Mouse (Mus musculus) cortical plate, adult 2 months (tissue): ENCODE measurements around the gene 1700012B07Rik. TPM values are rescaled to one million over a fixed set of nuclear protein-coding genes. Genes with fewer than 3 reads are reported as not detected.

ENCODE experiments used
- H3K27ac ChIP-seq: fragments of 200-500 bp; 2 replicates; pipeline ENCODE4 v1.5.1; 2012; ENCODE audit warnings: low read length, control low read depth, inconsistent platforms; ENCODE audit not compliant: insufficient read depth
- H3K4me1 ChIP-seq: fragments of 200-500 bp; 2 replicates; pipeline ENCODE4 v1.6.1; 2011; ENCODE audit warnings: low read length; ENCODE audit not compliant: control insufficient read depth, insufficient read depth
- H3K4me3 ChIP-seq: fragments of 200-500 bp; 2 replicates; pipeline ENCODE4 v1.5.1; 2011; ENCODE audit warnings: mild to moderate bottlenecking, low read length, control low read depth; ENCODE audit not compliant: insufficient read depth
- CTCF ChIP-seq: fragments of 200-500 bp; IDR thresholded peaks from 2 replicates; pipeline ENCODE4 v1.5.1; 2011; ENCODE audit warnings: mild to moderate bottlenecking, control low read depth, low read length; ENCODE audit not compliant: insufficient read depth; ENCODE audit errors: extremely low read depth
- POLR2A ChIP-seq: fragments of 200-500 bp; IDR thresholded peaks from 2 replicates; pipeline ENCODE4 v1.6.1; 2011; ENCODE audit warnings: mild to moderate bottlenecking, low read length, control low read depth; ENCODE audit not compliant: insufficient read depth; ENCODE audit errors: extremely low read depth
- polyA plus RNA-seq: library from polyadenylated mRNA; depleted of rRNA; stranded (reverse); fragments of >200 nt; gene quantifications from 2 replicates; pipeline ENCODE4 v1.2.3, GENCODE M21; 2012; rRNA removed

The 1700012B07Rik gene
- polyA plus RNA-seq, result not detected in 2 replicates

- no peak within 1 kb of the TSS for H3K27ac ChIP-seq
- TF ChIP-seq POLR2A, result no peak
- TF ChIP-seq CTCF, result no peak
- H3K4me3 ChIP-seq, result no peak within 1 kb of the TSS
- no peaks in the 10 kb centered on the region for H3K4me1 ChIP-seq
These were observed at the start of gene 1700012B07Rik for GRCm38 (mm10) chr11:109827946-109828345. Gene 1700012B07Rik, minus strand, starts transcription at chr11:109828046.

GRCm38 (mm10) chr11:109876767-109877166 lies 48.9 kb upstream of the 1700012B07Rik start:
- TF ChIP-seq POLR2A (no peak), CTCF (no peak)
- Histone ChIP-seq H3K4me3 (no peak overlapping the region), H3K4me1 (no peaks in the 10 kb centered on the region), H3K27ac (no peak overlapping the region)

DNA sequence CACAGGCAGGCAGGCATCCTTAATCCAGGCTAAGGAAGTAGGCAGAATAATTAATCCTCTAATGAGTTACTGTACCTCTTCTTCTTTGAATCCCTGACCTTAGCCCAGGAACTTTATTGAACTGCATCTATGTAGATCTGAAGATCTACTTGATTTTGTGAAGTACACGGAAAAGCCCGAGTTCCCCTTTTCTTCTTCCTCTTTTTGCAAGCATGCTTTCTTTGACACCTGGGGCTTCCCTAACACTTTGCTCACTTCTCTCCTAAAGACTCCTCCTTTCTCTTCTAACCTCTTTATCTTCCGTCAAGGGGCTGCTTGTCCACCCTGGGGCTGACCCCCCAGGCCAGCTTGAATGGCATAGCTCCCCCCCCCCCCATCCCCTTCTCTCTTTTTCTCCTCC lies 48.0 kb upstream of the 1700012B07Rik start:
- Histone ChIP-seq H3K4me1 (no peaks in the 10 kb centered on the region), H3K27ac (no peak overlapping the region), H3K4me3 (no peak overlapping the region)
- TF ChIP-seq CTCF, result no peak
- no peak for TF ChIP-seq POLR2A

- TF ChIP-seq CTCF (no peak), POLR2A (no peak)
- no peak overlapping the region for H3K4me3 ChIP-seq
- no peak overlapping the region for H3K27ac ChIP-seq
- H3K4me1 ChIP-seq, result no peaks in the 10 kb centered on the region
These were observed 47.6 kb upstream of the 1700012B07Rik start for GRCm38 (mm10) chr11:109875525-109875802.

DNA sequence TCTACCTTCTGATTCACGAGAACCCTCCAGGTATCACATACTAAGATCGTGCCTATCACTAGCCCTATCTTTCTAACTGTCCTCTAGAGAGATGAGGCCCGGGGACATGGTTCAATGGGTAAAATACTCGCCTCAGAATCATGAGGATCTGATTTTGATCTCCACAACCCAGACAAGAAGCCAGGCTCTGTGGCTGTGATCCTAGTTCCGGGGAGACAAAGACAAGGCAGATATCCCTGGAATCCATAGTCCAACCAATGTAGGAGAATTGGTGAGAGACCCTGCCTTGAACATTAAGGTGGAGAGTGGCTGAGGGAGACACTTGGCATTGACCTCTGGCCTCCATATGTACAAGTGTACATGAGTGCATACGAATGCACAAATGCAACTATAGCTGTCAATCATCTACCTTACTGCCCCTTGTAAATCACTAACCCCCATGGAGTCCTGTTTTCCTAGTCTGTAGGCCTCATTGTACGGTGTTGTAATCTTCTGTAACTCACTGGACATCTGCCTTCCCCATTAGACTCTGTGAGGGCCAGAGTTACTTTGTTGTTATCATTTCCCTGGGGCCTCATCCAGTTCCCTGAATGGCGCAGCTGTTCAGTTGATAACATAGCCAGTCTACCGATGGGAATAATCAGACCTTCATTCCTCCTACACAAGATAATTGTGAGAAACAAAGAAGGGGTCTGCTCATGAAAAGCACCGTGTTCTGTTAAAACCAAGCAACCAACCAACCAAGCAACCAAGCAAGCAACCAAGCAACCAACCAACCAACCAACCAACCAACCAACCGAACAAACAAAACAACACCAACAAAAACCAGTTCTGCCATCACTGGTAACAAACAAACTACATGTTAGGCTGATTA lies 47.0 kb upstream of the 1700012B07Rik start:
- no peaks in the 10 kb centered on the region for H3K4me1 ChIP-seq
- H3K4me3 ChIP-seq, result no peak overlapping the region
- no peak overlapping the region for H3K27ac ChIP-seq
- TF ChIP-seq CTCF, result no peak
- no peak for TF ChIP-seq POLR2A

DNA sequence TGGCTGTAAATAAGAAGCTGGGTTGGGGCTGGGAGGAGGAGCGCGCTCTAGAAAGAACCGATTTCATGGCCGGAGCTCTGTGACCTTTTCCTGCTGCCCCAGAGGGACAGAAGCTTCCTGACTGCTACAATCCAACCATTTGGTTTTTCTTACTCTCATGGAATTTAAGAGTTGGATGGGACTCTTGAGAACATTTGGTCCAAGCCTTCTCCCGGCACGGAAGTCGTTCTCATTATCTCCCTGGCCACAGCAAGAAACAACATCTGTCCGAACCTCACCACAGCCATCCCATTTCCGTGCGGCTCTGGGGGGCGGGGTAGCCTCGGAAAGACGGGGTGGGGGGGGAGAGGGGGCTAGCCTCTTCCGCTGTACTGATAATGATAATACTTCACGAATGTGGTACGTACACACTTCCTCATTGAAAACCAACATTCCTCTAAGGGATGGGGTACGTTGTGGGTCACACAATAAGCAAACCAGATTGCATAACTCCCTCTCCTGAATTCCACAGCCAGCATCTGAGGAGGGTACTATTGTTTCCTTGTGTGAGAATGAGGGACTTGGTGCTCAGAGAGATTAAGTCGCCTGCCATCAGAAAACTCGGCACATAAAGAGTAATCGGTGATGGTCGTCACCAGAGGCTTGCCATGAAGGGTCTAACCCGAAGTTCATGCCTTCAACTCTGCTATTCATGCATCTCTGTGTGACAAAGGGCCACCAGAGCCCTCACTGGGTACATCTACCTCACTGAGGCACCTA lies 46.2 kb upstream of the 1700012B07Rik start:
- Histone ChIP-seq H3K4me1 (no peaks in the 10 kb centered on the region), H3K27ac (no peak overlapping the region), H3K4me3 (no peak overlapping the region)
- TF ChIP-seq POLR2A (no peak), CTCF (no peak)

DNA sequence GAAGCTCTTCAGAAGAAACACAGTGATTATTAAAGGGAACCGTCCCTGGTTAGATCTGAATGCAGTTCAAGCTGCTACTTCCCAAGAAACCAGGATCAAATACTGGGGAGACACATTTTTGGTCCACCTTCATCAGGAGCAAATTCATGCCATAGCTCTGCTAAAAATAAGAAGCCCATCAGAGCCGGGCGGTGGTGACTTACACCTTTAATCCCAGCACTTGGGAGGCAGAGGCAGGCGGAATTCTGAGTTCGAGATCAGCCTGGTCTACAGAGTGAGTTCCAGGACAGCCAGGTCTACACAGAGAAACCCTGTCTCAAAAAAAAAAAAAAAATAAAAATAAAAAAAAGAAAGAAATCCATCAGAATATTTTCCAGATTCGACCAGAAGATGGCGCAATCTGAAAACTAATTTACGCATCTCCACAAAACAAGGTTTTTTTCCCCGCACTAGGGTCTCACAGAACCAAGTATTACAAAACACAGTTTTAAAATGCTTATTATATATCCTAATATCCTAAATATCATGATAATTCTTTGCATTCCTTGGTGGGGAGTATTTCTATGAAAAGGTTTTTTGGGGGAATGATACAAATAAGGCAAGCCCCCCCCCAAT lies 45.4 kb upstream of the 1700012B07Rik start:
- Histone ChIP-seq H3K4me1 (no peaks in the 10 kb centered on the region), H3K4me3 (no peak overlapping the region), H3K27ac (no peak overlapping the region)
- TF ChIP-seq POLR2A (no peak), CTCF (no peak)

DNA sequence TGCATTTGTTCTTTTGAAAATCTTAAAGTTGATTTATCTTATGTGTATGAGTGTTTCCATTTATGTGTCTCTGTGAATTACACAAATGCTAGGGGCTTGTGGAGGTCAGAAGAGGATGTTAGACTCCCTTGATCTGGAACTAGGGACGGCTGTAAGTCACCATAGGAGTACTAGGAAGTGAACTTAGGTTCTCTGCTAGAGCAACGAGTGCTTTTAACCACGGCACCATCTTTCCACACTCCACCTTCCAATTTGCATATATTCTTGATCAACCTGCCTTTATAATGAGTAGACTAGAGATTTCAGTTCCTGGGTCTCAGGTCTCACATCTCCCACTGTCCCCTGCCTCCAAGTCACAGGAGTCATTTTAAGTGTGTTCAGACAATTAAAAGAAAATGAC lies 44.8 kb upstream of the 1700012B07Rik start:
- H3K27ac ChIP-seq, result no peak overlapping the region
- TF ChIP-seq POLR2A, result no peak
- no peak for TF ChIP-seq CTCF
- H3K4me3 ChIP-seq, result no peak overlapping the region
- H3K4me1 ChIP-seq, result no peaks in the 10 kb centered on the region

- Histone ChIP-seq H3K27ac (no peak overlapping the region), H3K4me3 (no peak overlapping the region), H3K4me1 (no peaks in the 10 kb centered on the region)
- no peak for TF ChIP-seq CTCF
- TF ChIP-seq POLR2A, result no peak
These were observed 44.2 kb upstream of the 1700012B07Rik start for GRCm38 (mm10) chr11:109872056-109872455.

DNA sequence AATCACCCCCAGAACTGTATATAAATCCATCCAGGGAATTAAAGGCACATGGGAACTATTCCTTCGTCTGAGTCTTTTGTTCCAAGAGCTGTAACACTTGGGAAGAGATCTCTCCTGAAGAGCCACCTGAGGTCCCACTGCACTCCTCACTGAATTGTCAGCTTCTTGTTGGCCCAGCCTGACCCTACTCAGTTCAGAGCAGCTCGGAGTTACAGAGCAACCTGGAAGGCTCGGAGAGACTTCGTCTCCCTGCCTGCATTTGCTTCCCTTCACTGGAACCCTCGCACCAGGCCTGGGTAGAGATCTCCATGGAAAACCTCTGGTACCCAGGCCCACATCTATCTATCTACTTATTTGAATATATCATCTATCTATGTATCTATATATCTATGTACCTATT lies 40.0 kb upstream of the 1700012B07Rik start:
- no peak overlapping the region for H3K4me3 ChIP-seq
- TF ChIP-seq POLR2A (no peak), CTCF (no peak)

GRCm38 (mm10) chr11:109866537-109867160 lies 38.8 kb upstream of the 1700012B07Rik start:
- TF ChIP-seq POLR2A, result no peak
- TF ChIP-seq CTCF, result no peak
- Histone ChIP-seq H3K27ac (no peak overlapping the region), H3K4me3 (no peak overlapping the region), H3K4me1 (no peaks in the 10 kb centered on the region)

More for the DNA sequence above, 40.0 kb upstream of the 1700012B07Rik start:
- Histone ChIP-seq H3K4me1 (no peaks in the 10 kb centered on the region), H3K27ac (no peak overlapping the region)
